Mouse (Mus musculus) MEL (cell line): ENCODE data around the gene Tox2. TPM values are rescaled to one million over a fixed set of nuclear protein-coding genes. Genes with fewer than 3 reads are reported as not detected.

Source experiments
- DNase-seq: peaks from one replicate; pipeline ENCODE4 v3.0.0; 2011; ENCODE audit warnings: low read depth, low spot score
- H3K27ac ChIP-seq: 2 replicates; pipeline ENCODE4 v1.5.1; 2012; ENCODE audit warnings: low read depth, mild to moderate bottlenecking, control low read depth, low read length, moderate library complexity; ENCODE audit not compliant: control insufficient read depth
- H3K27me3 ChIP-seq, 2 experiments: fragments of 150-350 bp in 1 of 2; sonication (generic) in 1 of 2; 2 replicates each; pipeline ENCODE4 v1.6.1; 2012; ENCODE audit warnings: low read length in 2 of 2, mild to moderate bottlenecking in 2 of 2, improper control_type of control experiment in 1 of 2, moderate library complexity in 1 of 2; ENCODE audit not compliant: insufficient read depth in 2 of 2, control insufficient read depth in 1 of 2
- H3K36me3 ChIP-seq, 2 experiments: 2 replicates each; pipeline ENCODE4 v1.6.1; 2012 to 2014; ENCODE audit warnings: low read length in 2 of 2, improper control_type of control experiment in 1 of 2, inconsistent platforms in 1 of 2, mild to moderate bottlenecking in 1 of 2; ENCODE audit not compliant: insufficient read depth in 2 of 2, control insufficient read depth in 1 of 2
- H3K4me1 ChIP-seq, 2 experiments: fragments of 150-350 bp in 1 of 2; sonication (generic) in 1 of 2; 2 replicates each; pipeline ENCODE4 v1.6.1; 2012; ENCODE audit warnings: low read length in 2 of 2, improper control_type of control experiment in 1 of 2, mild to moderate bottlenecking in 1 of 2; ENCODE audit not compliant: insufficient read depth in 2 of 2, control insufficient read depth in 1 of 2
- H3K4me3 ChIP-seq, 2 experiments: fragments of 150-350 bp in 1 of 2; sonication (generic) in 1 of 2; 2 replicates each; pipeline ENCODE4 v1.5.1; 2012; ENCODE audit warnings: low read depth in 2 of 2, low read length in 2 of 2, mild to moderate bottlenecking in 2 of 2, moderate library complexity in 2 of 2, control low read depth in 1 of 2, improper control_type of control experiment in 1 of 2; ENCODE audit not compliant: control insufficient read depth in 1 of 2, insufficient read depth in 1 of 2
- H3K79me2 ChIP-seq: 2 replicates; pipeline ENCODE4 v1.6.1; 2012; ENCODE audit warnings: mild to moderate bottlenecking, low read length, moderate library complexity; ENCODE audit not compliant: control insufficient read depth, poor library complexity, insufficient read depth
- H3K9ac ChIP-seq: 2 replicates; pipeline ENCODE4 v1.6.1; 2012; ENCODE audit warnings: low read depth, mild to moderate bottlenecking, control low read depth, low read length, moderate library complexity; ENCODE audit not compliant: control insufficient read depth, poor library complexity, severe bottlenecking
- H3K9me3 ChIP-seq: fragments of 150-350 bp; sonication (generic); replicated peaks from 2 replicates; pipeline ENCODE4 v1.6.1; 2012; ENCODE audit warnings: mild to moderate bottlenecking, low read length, improper control_type of control experiment, moderate library complexity; ENCODE audit not compliant: insufficient read depth
- CTCF ChIP-seq, 3 experiments: IDR thresholded peaks in 2 of 3; conservative IDR thresholded peaks in 1 of 3; 2 replicates each; pipeline ENCODE4 v1.5.1; 2011 to 2012; ENCODE audit warnings: low read length in 3 of 3, low read depth in 2 of 3, mild to moderate bottlenecking in 2 of 3, improper control_type of control experiment in 1 of 3, inconsistent platforms in 1 of 3, mixed read lengths in 1 of 3, moderate library complexity in 1 of 3; ENCODE audit not compliant: control insufficient read depth in 1 of 3, insufficient read depth in 1 of 3, poor library complexity in 1 of 3, severe bottlenecking in 1 of 3
- ELF1 ChIP-seq: IDR thresholded peaks from 2 replicates; pipeline ENCODE4 v1.6.1; 2014; ENCODE audit warnings: low read depth, mild to moderate bottlenecking, inconsistent platforms, low read length, improper control_type of control experiment, moderate library complexity
- GABPA ChIP-seq: IDR thresholded peaks from 2 replicates; pipeline ENCODE4 v1.6.1; 2012; ENCODE audit warnings: low read depth, mild to moderate bottlenecking, inconsistent platforms, low read length, improper control_type of control experiment, moderate library complexity
- KAT2A ChIP-seq: conservative IDR thresholded peaks from 2 replicates; pipeline ENCODE4 v1.6.1; 2012; ENCODE audit warnings: low read depth, low read length, improper control_type of control experiment, inconsistent platforms
- MAFK ChIP-seq: IDR thresholded peaks from 2 replicates; pipeline ENCODE4 v1.6.1; 2011; ENCODE audit warnings: low read depth, mild to moderate bottlenecking, low read length, improper control_type of control experiment, borderline replicate concordance
- MYB ChIP-seq: IDR thresholded peaks from 2 replicates; pipeline ENCODE4 v1.6.1; 2011; ENCODE audit warnings: mild to moderate bottlenecking, low read depth, low read length, improper control_type of control experiment
- POLR2A ChIP-seq, 2 experiments: IDR thresholded peaks; 2 replicates each; pipeline ENCODE4 v1.6.1; 2011 to 2012; ENCODE audit warnings: low read length in 2 of 2, mild to moderate bottlenecking in 2 of 2, control low read depth in 1 of 2, improper control_type of control experiment in 1 of 2, low read depth in 1 of 2, moderate library complexity in 1 of 2; ENCODE audit not compliant: control insufficient read depth in 1 of 2, insufficient read depth in 1 of 2, poor library complexity in 1 of 2
- POLR2AphosphoS5 ChIP-seq: IDR thresholded peaks from 2 replicates; pipeline ENCODE4 v1.6.1; 2012; ENCODE audit warnings: low read depth, borderline replicate concordance, mild to moderate bottlenecking, inconsistent platforms, low read length, moderate library complexity, mixed read lengths
- SMC3 ChIP-seq: IDR thresholded peaks from 2 replicates; pipeline ENCODE4 v1.6.1; 2011; ENCODE audit warnings: low read depth, low read length, improper control_type of control experiment
- TAL1 ChIP-seq: IDR thresholded peaks from 2 replicates; pipeline ENCODE4 v1.6.1; 2012; ENCODE audit warnings: mild to moderate bottlenecking, inconsistent platforms, low read length, moderate library complexity, mixed read lengths
- USF2 ChIP-seq, 2 experiments: IDR thresholded peaks; 2 replicates each; pipeline ENCODE4 v1.6.1; 2011 to 2012; ENCODE audit warnings: improper control_type of control experiment in 2 of 2, low read length in 2 of 2, borderline replicate concordance in 1 of 2, inconsistent platforms in 1 of 2, low read depth in 1 of 2, mild to moderate bottlenecking in 1 of 2; ENCODE audit not compliant: insufficient read depth in 1 of 2
- ZC3H11A ChIP-seq: IDR thresholded peaks from 2 replicates; pipeline ENCODE4 v1.6.1; 2012; ENCODE audit warnings: low read depth, mild to moderate bottlenecking, inconsistent platforms, low read length, improper control_type of control experiment
- ZMIZ1 ChIP-seq: IDR thresholded peaks from 2 replicates; pipeline ENCODE4 v1.6.1; 2012; ENCODE audit warnings: low read depth, mild to moderate bottlenecking, inconsistent platforms, low read length, improper control_type of control experiment, moderate library complexity
- polyA plus RNA-seq, 2 experiments: library from polyadenylated mRNA; stranded (reverse) in 1 of 2; unstranded in 1 of 2; fragments of >175 nt in 1 of 2; fragments of >200 nt in 1 of 2; gene quantifications; 2 replicates each; pipeline versions ENCODE4 v1.2.1 to v1.2.4; 2012; ENCODE audit warnings: low replicate concordance in 2 of 2, low read depth in 1 of 2; ENCODE audit not compliant: insufficient read length in 2 of 2, insufficient read depth in 1 of 2, missing spikeins in 1 of 2
- total RNA-seq: library from RNA; depleted of rRNA; stranded (reverse); fragments of 300-350 nt; gene quantifications from 2 replicates; pipeline ENCODE4 v1.2.3, GENCODE M21; 2012

Gene Tox2
- total and polyA plus RNA-seq, 3 experiments, result not detected

DNA sequence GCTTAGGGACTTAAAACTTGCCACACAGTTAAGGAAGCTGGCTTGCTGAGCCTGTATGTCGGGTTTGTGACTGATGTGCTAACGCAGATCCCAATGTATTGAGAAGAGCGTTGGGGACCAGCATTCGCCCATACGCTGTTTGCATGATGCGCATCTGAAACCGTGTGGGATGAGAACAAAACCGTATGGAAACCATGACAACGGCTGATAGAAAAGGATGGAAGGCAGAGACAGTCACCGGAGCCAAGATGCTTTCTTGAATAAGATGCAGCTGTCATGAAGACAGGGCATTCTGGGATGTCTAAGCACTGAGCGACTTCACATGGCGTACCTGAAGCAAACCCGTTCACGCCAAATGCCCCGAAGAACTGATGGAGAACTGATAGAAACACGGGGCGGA, 106.5 kb downstream of the Tox2 start:
- Histone ChIP-seq H3K9me3 (no peaks in the 10 kb centered on the region), H3K36me3 (no peaks in the 10 kb centered on the region), H3K27ac (no peak overlapping the region), H3K4me1 (no peaks in the 10 kb centered on the region), H3K9ac (no peak overlapping the region), H3K27me3 (no peaks in the 10 kb centered on the region; a peak in 1 of 4 replicates), H3K4me3 (no peak overlapping the region), H3K79me2 (no peaks in the 10 kb centered on the region)
- DNase-seq, result no peak
- TF ChIP-seq CTCF (IDR thresholded peaks at IDR 0.05 in 2 of 3, conservative IDR thresholded peaks at IDR 0.05 in 1 of 3; ENCODE audit: control insufficient read depth in 1 of 3, insufficient read depth in 1 of 3, low read depth in 2 of 3, low read length in 3 of 3, poor library complexity in 1 of 3, severe bottlenecking in 1 of 3), result no peak
- no peak for TF ChIP-seq POLR2AphosphoS5
- TF ChIP-seq ZMIZ1, result no peak

DNA sequence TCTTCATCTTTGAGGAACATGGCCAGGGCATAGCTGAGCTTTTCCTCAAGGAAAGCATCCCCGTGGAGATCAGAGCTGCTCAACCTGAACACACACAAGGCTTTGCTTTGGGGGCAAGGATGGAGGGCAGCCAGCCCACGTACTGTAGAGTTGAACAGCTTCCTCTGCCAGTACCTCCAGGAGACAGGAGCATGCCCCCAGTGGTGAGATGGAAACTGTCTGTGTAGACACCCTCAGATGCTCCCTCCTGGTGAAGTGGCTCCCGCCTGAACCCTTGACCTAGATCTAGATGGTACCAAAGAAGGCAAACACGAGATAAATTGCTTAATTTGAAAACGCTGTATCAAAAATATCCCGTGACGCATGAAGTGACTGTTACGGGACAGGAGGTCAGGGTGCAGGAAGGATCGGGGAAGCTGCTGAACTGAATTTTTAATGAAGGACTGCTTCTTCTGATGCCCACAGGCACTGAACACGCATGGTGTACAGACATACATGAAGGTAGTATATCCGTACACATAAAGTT, 107.3 kb downstream of the Tox2 start:
- Histone ChIP-seq H3K27me3 (no peaks in the 10 kb centered on the region; a peak in 1 of 4 replicates), H3K4me1 (no peaks in the 10 kb centered on the region), H3K9me3 (no peaks in the 10 kb centered on the region), H3K4me3 (no peak overlapping the region), H3K36me3 (no peaks in the 10 kb centered on the region), H3K9ac (no peak overlapping the region), H3K27ac (no peak overlapping the region), H3K79me2 (no peaks in the 10 kb centered on the region)
- TF ChIP-seq ELF1, result no peak
- no peak for DNase-seq

DNA sequence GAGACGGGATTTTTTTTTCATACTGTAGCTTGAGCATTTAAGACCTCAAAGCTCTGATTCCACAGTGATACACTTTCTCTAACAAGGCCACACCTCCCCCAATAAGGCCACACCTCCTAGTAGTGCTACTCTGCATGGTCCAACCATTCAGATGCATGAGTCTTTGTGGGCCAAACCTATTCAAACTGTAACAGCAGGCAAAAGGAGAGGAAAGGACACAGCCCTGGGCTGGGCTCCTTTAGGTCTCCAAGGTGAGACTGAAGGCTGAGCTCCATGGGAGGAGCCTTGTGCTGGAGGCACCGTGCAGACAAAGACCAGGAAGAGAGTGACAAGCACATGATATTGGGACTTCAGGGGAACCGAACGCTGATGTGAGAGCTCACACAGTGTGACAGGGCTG, 114.4 kb downstream of the Tox2 start:
- H3K27ac ChIP-seq, result no peak overlapping the region
- H3K36me3 ChIP-seq, result no peaks in the 10 kb centered on the region
- no peak for DNase-seq
- H3K4me3 ChIP-seq, result no peak overlapping the region
- TF ChIP-seq TAL1, result no peak
- TF ChIP-seq ZC3H11A, result no peak
- TF ChIP-seq KAT2A, result no peak
- no peaks in the 10 kb centered on the region for H3K27me3 ChIP-seq
- H3K9me3 ChIP-seq, result no peaks in the 10 kb centered on the region
- no peaks in the 10 kb centered on the region; a peak in 1 of 4 replicates for H3K4me1 ChIP-seq
- H3K9ac ChIP-seq, result no peak overlapping the region
- no peaks in the 10 kb centered on the region for H3K79me2 ChIP-seq

DNA sequence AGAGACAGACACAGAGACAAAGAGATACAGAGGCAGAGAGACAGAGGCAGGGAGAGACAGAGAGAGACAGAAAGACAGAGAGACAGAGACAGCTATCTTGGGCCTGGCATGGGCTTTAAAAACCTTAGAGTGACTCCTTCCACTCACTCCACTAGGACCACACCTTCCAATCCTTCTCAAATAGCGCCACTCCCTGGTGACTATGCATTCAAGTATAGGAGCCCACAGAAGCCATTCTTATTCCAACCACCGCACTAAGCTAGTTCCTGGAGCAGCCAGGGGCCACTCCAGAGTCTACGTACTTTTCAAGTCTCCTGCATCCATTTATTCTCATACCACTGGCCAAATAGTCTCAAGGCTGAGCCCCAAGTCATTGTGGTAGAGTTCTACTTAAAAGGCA, 115.9 kb downstream of the Tox2 start:
- Histone ChIP-seq H3K4me3 (no peak overlapping the region), H3K79me2 (no peaks in the 10 kb centered on the region), H3K9ac (no peak overlapping the region), H3K4me1 (peaks cover 2 to 5% of the 10 kb centered on the region in 2 experiments; a peak in 2 of 4 replicates)
- DNase-seq, result no peak
- TF ChIP-seq POLR2A (IDR thresholded peaks at IDR 0.05; ENCODE audit: control insufficient read depth in 1 of 2, insufficient read depth in 1 of 2, low read depth in 1 of 2, low read length in 2 of 2, poor library complexity in 1 of 2) (no peak), CTCF (IDR thresholded peaks at IDR 0.05 in 2 of 3, conservative IDR thresholded peaks at IDR 0.05 in 1 of 3; ENCODE audit: control insufficient read depth in 1 of 3, insufficient read depth in 1 of 3, low read depth in 2 of 3, low read length in 3 of 3, poor library complexity in 1 of 3, severe bottlenecking in 1 of 3) (peak in 1 of 3 experiments; percentile 11; a peak in 2 of 6 replicates), USF2 (IDR thresholded peaks at IDR 0.05; ENCODE audit: borderline replicate concordance in 1 of 2, insufficient read depth in 1 of 2, low read depth in 1 of 2, low read length in 2 of 2) (no peak), MAFK (no peak), MYB (no peak), GABPA (no peak), SMC3 (0 out of 2 replicates have a peak, but pooled peaks have one; percentile 15)
- TF ChIP-seq, all 39 proteins: peak for 2
- Histone ChIP-seq H3K27ac (no peak overlapping the region), H3K27me3 (no peaks in the 10 kb centered on the region), H3K9me3 (no peaks in the 10 kb centered on the region), H3K36me3 (no peaks in the 10 kb centered on the region; a peak in 1 of 4 replicates)
